Mouse (Mus musculus): ENCODE results near the gene Pqbp1. TPM values are rescaled to one million over a fixed set of nuclear protein-coding genes. Genes with fewer than 3 reads are reported as not detected.

The Pqbp1 gene
- polyA plus RNA-seq, 1 experiment from 2014 or later: 117 TPM

Other genes with a start within 250 kb of the Pqbp1 start
- 17.7 and 18.1 TPM in 2 replicates for gene Prickle3, start 242.0 kb downstream of the Pqbp1 start, polyA plus RNA-seq (2015; fragmentation: Nextera tagmentation; extraction: Ambion mirVana)
- 205 and 217 TPM in 2 replicates for gene Plp2, start 227.9 kb downstream of the Pqbp1 start, polyA plus RNA-seq (2015; fragmentation: Nextera tagmentation; extraction: Ambion mirVana)
- 0.47 and 1.1 TPM in 2 replicates for gene Magix, start 218.0 kb downstream of the Pqbp1 start, polyA plus RNA-seq (2015; fragmentation: Nextera tagmentation; extraction: Ambion mirVana)
- gene Gpkow, start 202.1 kb downstream of the Pqbp1 start, polyA plus RNA-seq (2015; fragmentation: Nextera tagmentation; extraction: Ambion mirVana): 36.6 and 40.3 TPM in 2 replicates
- gene Wdr45, start 184.9 kb downstream of the Pqbp1 start, polyA plus RNA-seq (2015; fragmentation: Nextera tagmentation; extraction: Ambion mirVana): 39.2 and 41.0 TPM in 2 replicates
- 0.20 TPM in 1 of 2 replicates, not detected in the other for gene Gm45208, start 177.0 kb downstream of the Pqbp1 start, polyA plus RNA-seq (2015; fragmentation: Nextera tagmentation; extraction: Ambion mirVana)
- 80.8 and 86.1 TPM in 2 replicates for gene Praf2, start 170.8 kb downstream of the Pqbp1 start, polyA plus RNA-seq (2015; fragmentation: Nextera tagmentation; extraction: Ambion mirVana)
- gene Ccdc120, start 148.4 kb downstream of the Pqbp1 start, polyA plus RNA-seq (2015; fragmentation: Nextera tagmentation; extraction: Ambion mirVana): 14.9 and 21.8 TPM in 2 replicates
- gene Tfe3, start 136.7 kb downstream of the Pqbp1 start, polyA plus RNA-seq (2015; fragmentation: Nextera tagmentation; extraction: Ambion mirVana): 30.5 and 31.9 TPM in 2 replicates
- 37.8 and 40.3 TPM in 2 replicates for gene Gripap1, start 109.5 kb downstream of the Pqbp1 start, polyA plus RNA-seq (2015; fragmentation: Nextera tagmentation; extraction: Ambion mirVana)
- gene Kcnd1, start 77.0 kb downstream of the Pqbp1 start, polyA plus RNA-seq (2015; fragmentation: Nextera tagmentation; extraction: Ambion mirVana): 1.3 TPM in 2 replicates
- 35.9 and 43.7 TPM in 2 replicates for gene Otud5, start 57.9 kb downstream of the Pqbp1 start, polyA plus RNA-seq (2015; fragmentation: Nextera tagmentation; extraction: Ambion mirVana)
- 4.8 and 5.1 TPM in 2 replicates for gene Pim2, start 21.0 kb downstream of the Pqbp1 start, polyA plus RNA-seq (2015; fragmentation: Nextera tagmentation; extraction: Ambion mirVana)
- gene Slc35a2, start 15.2 kb downstream of the Pqbp1 start, polyA plus RNA-seq (2015; fragmentation: Nextera tagmentation; extraction: Ambion mirVana): 64.5 and 70.0 TPM in 2 replicates
- 157 and 170 TPM in 2 replicates for gene Timm17b, start 88 bp upstream of the Pqbp1 start, polyA plus RNA-seq (2015; fragmentation: Nextera tagmentation; extraction: Ambion mirVana)
- not detected in 2 replicates for gene Gm10491, start 8.6 kb upstream of the Pqbp1 start, polyA plus RNA-seq (2015; fragmentation: Nextera tagmentation; extraction: Ambion mirVana)
- not detected in 2 replicates for gene Gm10490, start 10.3 kb upstream of the Pqbp1 start, polyA plus RNA-seq (2015; fragmentation: Nextera tagmentation; extraction: Ambion mirVana)
- gene Pcsk1n, start 20.6 kb upstream of the Pqbp1 start, polyA plus RNA-seq (2015; fragmentation: Nextera tagmentation; extraction: Ambion mirVana): 0.63 and 1.2 TPM in 2 replicates
- gene Eras, start 29.3 kb upstream of the Pqbp1 start, polyA plus RNA-seq (2015; fragmentation: Nextera tagmentation; extraction: Ambion mirVana): not detected in 2 replicates
- 25.3 and 27.0 TPM in 2 replicates for gene Hdac6, start 48.6 kb upstream of the Pqbp1 start, polyA plus RNA-seq (2015; fragmentation: Nextera tagmentation; extraction: Ambion mirVana)
- 2.1 and 2.9 TPM in 2 replicates for gene Gata1, start 78.8 kb upstream of the Pqbp1 start, polyA plus RNA-seq (2015; fragmentation: Nextera tagmentation; extraction: Ambion mirVana)
- gene Glod5, start 119.2 kb upstream of the Pqbp1 start, polyA plus RNA-seq (2015; fragmentation: Nextera tagmentation; extraction: Ambion mirVana): not detected in 2 replicates
- gene Suv39h1, start 175.5 kb upstream of the Pqbp1 start, polyA plus RNA-seq (2015; fragmentation: Nextera tagmentation; extraction: Ambion mirVana): 47.3 and 48.7 TPM in 2 replicates
- 0.97 and 1.00 TPM in 2 replicates for gene Was, start 191.2 kb upstream of the Pqbp1 start, polyA plus RNA-seq (2015; fragmentation: Nextera tagmentation; extraction: Ambion mirVana)
- gene Wdr13, start 233.6 kb upstream of the Pqbp1 start, polyA plus RNA-seq (2015; fragmentation: Nextera tagmentation; extraction: Ambion mirVana): 20.3 and 21.3 TPM in 2 replicates
- gene Rbm3, start 246.6 kb upstream of the Pqbp1 start, polyA plus RNA-seq (2015; fragmentation: Nextera tagmentation; extraction: Ambion mirVana): 401 and 409 TPM in 2 replicates

All from limb, embryonic 15.5 days (tissue).